Mouse (Mus musculus) stomach, embryonic 15.5 days (tissue): ENCODE results near the gene Mmp25. TPM values are rescaled to one million over a fixed set of nuclear protein-coding genes. Genes with fewer than 3 reads are reported as not detected.
A peak's percentile ranks its signal among the peaks of the same experiment; 100 is the strongest.

Experiments used
- ATAC-seq: fragments of 200-750 bp; cut with Nextera tagmentation; 2 replicates; pipeline ENCODE4 v1.8.0; 2017; ENCODE audit warnings: low read depth, moderate number of reproducible peaks, moderate TSS enrichment; ENCODE audit not compliant: insufficient read depth, low FRiP score
- H3K27ac ChIP-seq: fragments of 300-500 bp; sonication (generic); 2 replicates; pipeline ENCODE4 v1.5.1; 2015; ENCODE audit warnings: mild to moderate bottlenecking, inconsistent platforms
- H3K27me3 ChIP-seq: fragments of 300-500 bp; sonication (generic); replicated peaks from 2 replicates; pipeline ENCODE4 v1.6.1; 2015; ENCODE audit warnings: inconsistent platforms
- H3K36me3 ChIP-seq: fragments of 300-500 bp; sonication (generic); 2 replicates; pipeline ENCODE4 v1.6.1; 2015; ENCODE audit warnings: inconsistent platforms
- H3K4me1 ChIP-seq: fragments of 300-500 bp; sonication (generic); 2 replicates; pipeline ENCODE4 v1.6.1; 2015; ENCODE audit warnings: inconsistent platforms
- H3K4me2 ChIP-seq: fragments of 300-500 bp; sonication (generic); 2 replicates; pipeline ENCODE4 v1.6.1; 2015; ENCODE audit warnings: mild to moderate bottlenecking, inconsistent platforms
- H3K4me3 ChIP-seq: fragments of 300-500 bp; sonication (generic); replicated peaks from 2 replicates; pipeline ENCODE4 v1.5.1; 2015; ENCODE audit warnings: inconsistent platforms
- H3K9ac ChIP-seq: fragments of 300-500 bp; sonication (generic); 2 replicates; pipeline ENCODE4 v1.6.1; 2015; ENCODE audit warnings: inconsistent platforms
- H3K9me3 ChIP-seq: fragments of 300-500 bp; sonication (generic); 2 replicates; pipeline ENCODE4 v1.6.1; 2016; ENCODE audit warnings: inconsistent platforms
- WGBS: fragments of 180-500 bp; shearing (Covaris S2); methylation state at CpG from one replicate; pipeline ENCODE4 v1.1.7; 2015; 5-methylcytosine and 5-hydroxymethylcytosine counted together
- polyA plus RNA-seq: library from polyadenylated mRNA; unstranded; fragments of >200 nt; fragmentation: Nextera tagmentation; extraction: Ambion mirVana; gene quantifications from 2 replicates; pipeline ENCODE4 v1.2.1, GENCODE M21; 2015

Gene Mmp25
- polyA plus RNA-seq, 1 experiment from 2014 or later: 0.78 TPM

- peak overlapping the region; percentile 83 for H3K27ac ChIP-seq
- H3K4me3 ChIP-seq: peak overlapping the region; percentile 69
- H3K4me1 ChIP-seq: peaks cover 51% of the 10 kb centered on the region
- H3K9ac ChIP-seq: no peak overlapping the region; the same call in 1 of the 2 replicates
- H3K9me3 ChIP-seq: no peaks in the 10 kb centered on the region
- under 1% methylated on average over 37 of the region's 37 CpGs for WGBS
- peaks cover 21% of the 10 kb centered on the region for H3K27me3 ChIP-seq
- H3K36me3 ChIP-seq: no peaks in the 10 kb centered on the region
- ATAC-seq: no peak
- H3K4me2 ChIP-seq: peak overlapping the region; percentile 96
These were observed 31.5 kb upstream of the Mmp25 start for GRCm38 (mm10) chr17:23676473-23677031.

GRCm38 (mm10) chr17:23675564-23676281 lies 30.6 kb upstream of the Mmp25 start:
- H3K4me3 ChIP-seq: peak overlapping the region; percentile 69
- H3K4me1 ChIP-seq: peaks cover 47% of the 10 kb centered on the region
- H3K36me3 ChIP-seq: no peaks in the 10 kb centered on the region
- H3K9me3 ChIP-seq: no peaks in the 10 kb centered on the region
- no peak overlapping the region for H3K9ac ChIP-seq
- peak overlapping the region; percentile 96 for H3K4me2 ChIP-seq
- 15% methylated on average over 15 of the region's 15 CpGs for WGBS
- peak overlapping the region; percentile 83 for H3K27ac ChIP-seq
- ATAC-seq: no peak
- H3K27me3 ChIP-seq: peaks cover 16% of the 10 kb centered on the region

GRCm38 (mm10) chr17:23675127-23675526 lies 30.1 kb upstream of the Mmp25 start:
- H3K36me3 ChIP-seq: peaks cover 2% of the 10 kb centered on the region; the same call in 1 of the 2 replicates
- peak overlapping the region; percentile 72 for H3K4me3 ChIP-seq
- no peaks in the 10 kb centered on the region for H3K9me3 ChIP-seq
- 30% methylated on average over 5 of the region's 5 CpGs for WGBS
- H3K4me1 ChIP-seq: peaks cover 47% of the 10 kb centered on the region
- H3K27ac ChIP-seq: peak overlapping the region; percentile 83
- H3K9ac ChIP-seq: peak overlapping the region; percentile 9; the same call in 1 of the 2 replicates
- H3K27me3 ChIP-seq: peaks cover 10% of the 10 kb centered on the region
- no peak for ATAC-seq
- H3K4me2 ChIP-seq: peak overlapping the region; percentile 96

GRCm38 (mm10) chr17:23674271-23674952 lies 29.3 kb upstream of the Mmp25 start:
- H3K36me3 ChIP-seq: peaks cover 7% of the 10 kb centered on the region; the same call in 1 of the 2 replicates
- H3K4me2 ChIP-seq: peak overlapping the region; percentile 96
- H3K9ac ChIP-seq: peak overlapping the region; percentile 52
- WGBS: 37% methylated on average over 9 of the region's 9 CpGs
- peaks cover 7% of the 10 kb centered on the region for H3K27me3 ChIP-seq
- peak overlapping the region; percentile 72 for H3K4me3 ChIP-seq
- peaks cover 45% of the 10 kb centered on the region for H3K4me1 ChIP-seq
- peak overlapping the region; percentile 83 for H3K27ac ChIP-seq
- H3K9me3 ChIP-seq: no peaks in the 10 kb centered on the region
- ATAC-seq: no peak

- H3K9me3 ChIP-seq: no peaks in the 10 kb centered on the region
- peaks cover 40% of the 10 kb centered on the region for H3K4me1 ChIP-seq
- H3K36me3 ChIP-seq: peaks cover 13% of the 10 kb centered on the region
- peak; percentile 93 for ATAC-seq
- H3K9ac ChIP-seq: peak within 1 kb of the TSS; percentile 52
- H3K27me3 ChIP-seq: peaks cover 3% of the 10 kb centered on the region; the same call in 1 of the 2 replicates
- peak within 1 kb of the TSS; percentile 96 for H3K4me2 ChIP-seq
- H3K4me3 ChIP-seq: peak within 1 kb of the TSS; percentile 72
- under 1% methylated on average over 45 of the region's 45 CpGs for WGBS
- H3K27ac ChIP-seq: peak within 1 kb of the TSS; percentile 83
These were observed 28.5 kb upstream of the Mmp25 start, which contains the start of the genes Hcfc1r1 and Thoc6 for GRCm38 (mm10) chr17:23673424-23674073. Hcfc1r1 (plus strand) TSS chr17:23673596. Thoc6 (minus strand) TSS chr17:23673882.

- Histone ChIP-seq H3K27ac (no peak overlapping the region), H3K4me1 (peaks cover 40% of the 10 kb centered on the region), H3K4me2 (peak overlapping the region; percentile 96), H3K9me3 (no peaks in the 10 kb centered on the region), H3K9ac (no peak overlapping the region), H3K27me3 (no peaks in the 10 kb centered on the region), H3K36me3 (peaks cover 13% of the 10 kb centered on the region), H3K4me3 (peak overlapping the region; percentile 72)
- WGBS: 62% methylated on average over 3 of the region's 3 CpGs
- no peak for ATAC-seq
These were observed 27.7 kb upstream of the Mmp25 start for GRCm38 (mm10) chr17:23672761-23673160.

GRCm38 (mm10) chr17:23671519-23671918 lies 26.4 kb upstream of the Mmp25 start:
- 85% methylated on average over 3 of the region's 3 CpGs for WGBS

GRCm38 (mm10) chr17:23670516-23671074 lies 25.5 kb upstream of the Mmp25 start:
- H3K9ac ChIP-seq: no peak overlapping the region
- ATAC-seq: no peak
- no peaks in the 10 kb centered on the region for H3K9me3 ChIP-seq
- 90% methylated on average over 7 of the region's 7 CpGs for WGBS
- no peaks in the 10 kb centered on the region for H3K27me3 ChIP-seq
- peaks cover 23% of the 10 kb centered on the region for H3K4me1 ChIP-seq
- H3K27ac ChIP-seq: no peak overlapping the region
- H3K36me3 ChIP-seq: peaks cover 20% of the 10 kb centered on the region
- H3K4me2 ChIP-seq: no peak overlapping the region
- no peak overlapping the region for H3K4me3 ChIP-seq

More at GRCm38 (mm10) chr17:23671519-23671918, 26.4 kb upstream of the Mmp25 start:
- H3K36me3 ChIP-seq: peaks cover 20% of the 10 kb centered on the region
- no peak overlapping the region for H3K27ac ChIP-seq
- no peak overlapping the region for H3K9ac ChIP-seq
- H3K4me2 ChIP-seq: no peak overlapping the region
- no peaks in the 10 kb centered on the region for H3K27me3 ChIP-seq
- no peak for ATAC-seq
- no peak overlapping the region for H3K4me3 ChIP-seq
- peaks cover 32% of the 10 kb centered on the region for H3K4me1 ChIP-seq
- H3K9me3 ChIP-seq: no peaks in the 10 kb centered on the region

GRCm38 (mm10) chr17:23665511-23665910 lies 20.4 kb upstream of the Mmp25 start:
- Histone ChIP-seq H3K27ac (no peak overlapping the region), H3K9me3 (no peaks in the 10 kb centered on the region), H3K4me2 (no peak overlapping the region), H3K4me3 (no peak overlapping the region), H3K27me3 (peaks cover 16% of the 10 kb centered on the region), H3K36me3 (peaks cover 20% of the 10 kb centered on the region), H3K4me1 (0 out of 2 replicates have a peak, but pooled peaks cover 5% of the 10 kb centered on the region), H3K9ac (no peak overlapping the region)
- no peak for ATAC-seq
- 80% methylated on average over 14 of the region's 14 CpGs for WGBS

GRCm38 (mm10) chr17:23664556-23665021 lies 19.5 kb upstream of the Mmp25 start:
- Histone ChIP-seq H3K9me3 (no peaks in the 10 kb centered on the region), H3K4me2 (no peak overlapping the region), H3K27ac (no peak overlapping the region), H3K27me3 (peaks cover 25% of the 10 kb centered on the region), H3K9ac (no peak overlapping the region), H3K4me3 (no peak overlapping the region), H3K36me3 (peaks cover 13% of the 10 kb centered on the region), H3K4me1 (0 out of 2 replicates have a peak, but pooled peaks cover 5% of the 10 kb centered on the region)
- WGBS: 12% methylated on average over 5 of the region's 5 CpGs
- peak; percentile 14; the same call in 1 of the 2 replicates for ATAC-seq

GRCm38 (mm10) chr17:23661526-23661925 lies 16.4 kb upstream of the Mmp25 start:
- no peak overlapping the region for H3K9ac ChIP-seq

More at GRCm38 (mm10) chr17:23661526-23661925, 16.4 kb upstream of the Mmp25 start:
- H3K9me3 ChIP-seq: no peaks in the 10 kb centered on the region
- WGBS: 2% methylated on average over 9 of the region's 9 CpGs
- H3K4me3 ChIP-seq: no peak overlapping the region
- H3K36me3 ChIP-seq: no peaks in the 10 kb centered on the region
- H3K4me1 ChIP-seq: 0 out of 2 replicates have a peak, but pooled peaks cover 5% of the 10 kb centered on the region
- no peak overlapping the region for H3K27ac ChIP-seq
- ATAC-seq: no peak
- peak overlapping the region; percentile 55 for H3K4me2 ChIP-seq
- H3K27me3 ChIP-seq: peaks cover 26% of the 10 kb centered on the region
